Mouse (Mus musculus) embryonic stem cell, embryonic (primary cell): ENCODE results near the gene Gm49387.

Experiments
- CTCF ChIA-PET, 4 experiments: fragments of 300-600 bp in 2 of 4; fragments of 350-600 bp in 2 of 4; sonication (Branson Sonifier 250); formaldehyde crosslinking; loops; one replicate each; lab custom pipeline; 2022; ENCODE audit warnings: inconsistent platforms in 2 of 4; lab: Charles Lee
- POLR2A ChIA-PET, 4 experiments: fragments of 300-600 bp in 2 of 4; fragments of 350-600 bp in 2 of 4; sonication (Branson Sonifier 250); formaldehyde crosslinking; loops; one replicate each; lab custom pipeline; 2022; ENCODE audit warnings: antibody characterized with exemption in 4 of 4, inconsistent platforms in 1 of 4; lab: Charles Lee

The Gm49387 gene

GRCm38 (mm10) chr14:31664903-31665565 is 24.4 kb upstream of the Gm49387 start:
- ChIA-PET POLR2A (interaction anchor here in 1 of 4 experiments (1.2 kb wide), 1 partner anchor 52 kb away, joined by 3 read pairs; no protein-coding TSS in a partner anchor), CTCF (interaction anchor here in 1 of 4 experiments (0.6 kb wide), 1 partner anchor 271 kb away, joined by 3 read pairs; no protein-coding TSS in a partner anchor)

- POLR2A ChIA-PET = interaction anchor here in 2 of 4 experiments (0.6 to 4.9 kb wide), 8 partner anchors 12 to 227 kb away, joined by 3 to 25 read pairs (median 4); partner anchors contain the start of genes Btd (in 1 of the 2), Gm49387 (in 1 of the 2) and Hacl1 (in 1 of the 2)
- CTCF ChIA-PET = interaction anchor here in 2 of 4 experiments (0.6 to 1.4 kb wide), 2 partner anchors 272 to 392 kb away, joined by 3 read pairs; no protein-coding TSS in a partner anchor
Measured at GRCm38 (mm10) chr14:31664100-31664902, 23.6 kb upstream of the Gm49387 start.

GRCm38 (mm10) chr14:31663376-31664099 is 22.9 kb upstream of the Gm49387 start:
- ChIA-PET CTCF (interaction anchor here in 2 of 4 experiments (1.1 to 1.7 kb wide), 4 partner anchors 8 to 414 kb away, joined by 3 to 4 read pairs (median 3); no protein-coding TSS in a partner anchor), POLR2A (interaction anchor here (0.6 to 4.9 kb wide), 26 partner anchors 8 to 496 kb away, joined by 3 to 28 read pairs (median 4); partner anchors contain the start of genes Btd (in 3 of the 4), Hacl1 (in 3 of the 4), Gm49387 (in 2 of the 4) and Dph3 (in 1 of the 4))

- ChIA-PET CTCF (interaction anchor here (0.6 to 2.2 kb wide), 11 partner anchors 9 to 802 kb away, joined by 3 to 12 read pairs (median 3); partner anchors contain the start of gene Slc18a3 (in 1 of the 4)), POLR2A (interaction anchor here in 3 of 4 experiments (0.6 to 4.9 kb wide), 36 partner anchors 9 to 620 kb away, joined by 3 to 28 read pairs (median 4); partner anchors contain the start of genes Btd (in 3 of the 3), Hacl1 (in 3 of the 3), Gm49387 (in 2 of the 3) and Dph3 (in 1 of the 3))
Measured at GRCm38 (mm10) chr14:31662555-31663211, 22.0 kb upstream of the Gm49387 start.

GRCm38 (mm10) chr14:31661671-31662554 is 21.2 kb upstream of the Gm49387 start:
- POLR2A ChIA-PET = interaction anchor here (0.6 to 4.9 kb wide), 42 partner anchors 8 to 498 kb away, joined by 3 to 28 read pairs (median 4); partner anchors contain the start of genes Btd (in 3 of the 4), Gm49387 (in 3 of the 4), Hacl1 (in 3 of the 4) and Dph3 (in 1 of the 4)

GRCm38 (mm10) chr14:31660312-31661093 is 19.8 kb upstream of the Gm49387 start:
- POLR2A ChIA-PET = interaction anchor here in 2 of 4 experiments (1.1 to 4.9 kb wide), 8 partner anchors 8 to 499 kb away, joined by 3 to 28 read pairs (median 8); partner anchors contain the start of genes Btd (in 2 of the 2), Gm49387 (in 2 of the 2), Hacl1 (in 2 of the 2) and Ncoa4 (in 1 of the 2)
- CTCF ChIA-PET = interaction anchor here (0.5 to 2.2 kb wide), 12 partner anchors 10 to 586 kb away, joined by 3 to 12 read pairs (median 4); no protein-coding TSS in a partner anchor

More at GRCm38 (mm10) chr14:31661671-31662554, 21.2 kb upstream of the Gm49387 start:
- CTCF ChIA-PET = interaction anchor here (0.6 to 2.2 kb wide), 14 partner anchors 9 to 802 kb away, joined by 3 to 13 read pairs (median 3); partner anchors contain the start of gene Slc18a3 (in 1 of the 4)

GRCm38 (mm10) chr14:31659501-31660181 is 19.0 kb upstream of the Gm49387 start:
- ChIA-PET POLR2A (interaction anchor here in 2 of 4 experiments (0.6 to 4.9 kb wide), 7 partner anchors 7 to 319 kb away, joined by 3 to 25 read pairs (median 3); partner anchors contain the start of genes Btd (in 1 of the 2), Gm49387 (in 1 of the 2) and Hacl1 (in 1 of the 2)), CTCF (interaction anchor here in 3 of 4 experiments (0.5 to 1.9 kb wide), 8 partner anchors 8 to 587 kb away, joined by 3 to 5 read pairs (median 3); no protein-coding TSS in a partner anchor)

- CTCF ChIA-PET = interaction anchor here in 1 of 4 experiments (1.0 to 1.3 kb wide), 2 partner anchors 14 to 133 kb away, joined by 3 read pairs; no protein-coding TSS in a partner anchor
- POLR2A ChIA-PET = interaction anchor here in 1 of 4 experiments (1.3 to 1.5 kb wide), 3 partner anchors 9 to 14 kb away, joined by 3 to 4 read pairs (median 3); no protein-coding TSS in a partner anchor
Measured at GRCm38 (mm10) chr14:31658126-31658680, 17.5 kb upstream of the Gm49387 start.

GRCm38 (mm10) chr14:31656857-31657645 is 16.4 kb upstream of the Gm49387 start:
- POLR2A ChIA-PET = interaction anchor here in 3 of 4 experiments (0.7 to 1.0 kb wide), 4 partner anchors 16 to 430 kb away, joined by 3 to 4 read pairs (median 4); partner anchors contain the start of genes Btd (in 1 of the 3), Gm49387 (in 1 of the 3) and Hacl1 (in 1 of the 3)
- CTCF ChIA-PET = interaction anchor here (0.6 to 1.7 kb wide), 19 partner anchors 10 to 420 kb away, joined by 3 to 8 read pairs (median 3); no protein-coding TSS in a partner anchor

- ChIA-PET CTCF (interaction anchor here (0.6 to 1.7 kb wide), 16 partner anchors 10 to 404 kb away, joined by 3 to 8 read pairs (median 4); no protein-coding TSS in a partner anchor), POLR2A (interaction anchor here in 3 of 4 experiments (0.7 to 1.2 kb wide), 5 partner anchors 14 to 431 kb away, joined by 3 to 4 read pairs (median 3); partner anchors contain the start of genes Btd (in 1 of the 3), Gm49387 (in 1 of the 3) and Hacl1 (in 1 of the 3))
Measured at GRCm38 (mm10) chr14:31656386-31656785, 15.7 kb upstream of the Gm49387 start.

GRCm38 (mm10) chr14:31655406-31655805 is 14.7 kb upstream of the Gm49387 start:
- POLR2A ChIA-PET = interaction anchor here in 2 of 4 experiments (1.2 kb wide), 2 partner anchors 15 to 287 kb away, joined by 3 read pairs; no protein-coding TSS in a partner anchor

GRCm38 (mm10) chr14:31654816-31655215 is 14.1 kb upstream of the Gm49387 start:
- ChIA-PET POLR2A (interaction anchor here in 2 of 4 experiments (1.0 to 5.6 kb wide), 3 partner anchors 7 to 288 kb away, joined by 3 to 25 read pairs (median 3); partner anchors contain the start of genes Btd (in 1 of the 2), Gm49387 (in 1 of the 2) and Hacl1 (in 1 of the 2)), CTCF (interaction anchor here in 3 of 4 experiments (0.6 to 1.2 kb wide), 6 partner anchors 10 to 330 kb away, joined by 3 to 4 read pairs (median 3); no protein-coding TSS in a partner anchor)

More at GRCm38 (mm10) chr14:31655406-31655805, 14.7 kb upstream of the Gm49387 start:
- CTCF ChIA-PET = interaction anchor here in 3 of 4 experiments (0.6 to 1.5 kb wide), 4 partner anchors 11 to 749 kb away, joined by 3 to 6 read pairs (median 4); no protein-coding TSS in a partner anchor
